Mouse (Mus musculus) ES-Bruce4 (cell line): ENCODE results near the gene Rpusd3. TPM values are rescaled to one million over a fixed set of nuclear protein-coding genes. Genes with fewer than 3 reads are reported as not detected.
A peak's percentile ranks its signal among the peaks of the same experiment; 100 is the strongest.

Experiments
- H3K27ac ChIP-seq: 2 replicates; pipeline ENCODE4 v1.5.1; 2012; ENCODE audit warnings: low read length, inconsistent platforms; ENCODE audit not compliant: insufficient read depth
- H3K27me3 ChIP-seq: 2 replicates; pipeline ENCODE4 v1.6.1; 2012; ENCODE audit warnings: mild to moderate bottlenecking, low read length, inconsistent platforms; ENCODE audit not compliant: control insufficient read depth, poor library complexity, insufficient read depth, severe bottlenecking
- H3K36me3 ChIP-seq: 2 replicates; pipeline ENCODE4 v1.6.1; 2012; ENCODE audit warnings: inconsistent platforms, mild to moderate bottlenecking, low read length, moderate library complexity; ENCODE audit not compliant: control insufficient read depth, poor library complexity, insufficient read depth, severe bottlenecking
- H3K4me1 ChIP-seq: one replicate; pipeline ENCODE4 v1.8.1; 2011; ENCODE audit warnings: low read length; ENCODE audit not compliant: control insufficient read depth, insufficient read depth
- H3K4me3 ChIP-seq: 2 replicates; pipeline ENCODE4 v1.5.1; 2011; ENCODE audit warnings: low read depth, mild to moderate bottlenecking, low read length
- H3K9ac ChIP-seq: 2 replicates; pipeline ENCODE4 v1.6.1; 2012; ENCODE audit warnings: low read depth, mild to moderate bottlenecking, inconsistent platforms; ENCODE audit not compliant: poor library complexity, severe bottlenecking
- H3K9me3 ChIP-seq: replicated peaks from 2 replicates; pipeline ENCODE4 v1.6.1; 2012; ENCODE audit warnings: mild to moderate bottlenecking, low read length, inconsistent platforms; ENCODE audit not compliant: control insufficient read depth, poor library complexity, insufficient read depth, severe bottlenecking
- CTCF ChIP-seq: IDR thresholded peaks from one replicate; pipeline ENCODE4 v1.8.1; 2011; ENCODE audit warnings: low read depth, low read length
- EP300 ChIP-seq: IDR thresholded peaks from 2 replicates; pipeline ENCODE4 v1.6.1; 2011; ENCODE audit warnings: low read depth, low read length; ENCODE audit not compliant: insufficient read depth
- POLR2A ChIP-seq: IDR thresholded peaks from one replicate; pipeline ENCODE4 v1.8.1; 2011; ENCODE audit warnings: low read length; ENCODE audit not compliant: insufficient read depth
- polyA plus RNA-seq: library from polyadenylated mRNA; stranded (reverse); fragments of >200 nt; gene quantifications from 2 replicates; pipeline ENCODE4 v1.2.4, GENCODE M21; 2011; ENCODE audit warnings: low read depth; ENCODE audit not compliant: missing spikeins, insufficient read depth, insufficient read length

Gene Rpusd3
- polyA plus RNA-seq: 13.8 and 32.6 TPM in 2 replicates

GRCm38 (mm10) chr6:113419199-113419587, at the start of gene Rpusd3:
Rpusd3 (minus strand) TSS chr6:113419340.
- H3K4me1 ChIP-seq: no peaks in the 10 kb centered on the region
- no peaks in the 10 kb centered on the region for H3K27me3 ChIP-seq
- H3K36me3 ChIP-seq: no peaks in the 10 kb centered on the region
- peak within 1 kb of the TSS; percentile 44 for H3K27ac ChIP-seq
- TF ChIP-seq POLR2A (peak; percentile 86), CTCF (no peak)
- peak within 1 kb of the TSS; percentile 83 for H3K4me3 ChIP-seq
- no peaks in the 10 kb centered on the region for H3K9me3 ChIP-seq
- peak within 1 kb of the TSS; percentile 71 for H3K9ac ChIP-seq

DNA sequence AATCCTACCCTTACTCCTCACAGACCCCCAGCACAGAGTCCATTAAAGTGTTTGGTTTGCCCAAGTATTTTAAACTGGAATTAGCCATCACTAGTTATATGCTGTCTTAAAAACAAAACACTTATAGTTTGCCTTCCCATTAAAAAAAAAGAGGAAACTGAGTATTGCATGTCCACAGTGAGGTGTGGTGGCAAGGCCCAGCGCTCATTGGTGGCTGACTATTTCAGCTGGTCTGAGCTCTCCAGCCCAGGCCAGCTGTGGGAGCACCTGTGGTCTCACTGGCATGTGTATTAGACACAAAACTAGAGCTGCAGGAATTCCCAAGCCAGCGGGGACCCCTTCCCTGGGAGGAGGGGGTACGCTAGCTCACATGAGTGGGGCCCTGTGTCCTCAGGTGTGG, 49.4 kb upstream of the Rpusd3 start:
- no peaks in the 10 kb centered on the region for H3K4me1 ChIP-seq
- H3K36me3 ChIP-seq: no peaks in the 10 kb centered on the region
- H3K27ac ChIP-seq: no peak overlapping the region
- TF ChIP-seq EP300 (no peak), CTCF (no peak), POLR2A (no peak)
- H3K4me3 ChIP-seq: no peak overlapping the region
- no peaks in the 10 kb centered on the region for H3K27me3 ChIP-seq
- H3K9ac ChIP-seq: no peak overlapping the region
- no peaks in the 10 kb centered on the region for H3K9me3 ChIP-seq

DNA sequence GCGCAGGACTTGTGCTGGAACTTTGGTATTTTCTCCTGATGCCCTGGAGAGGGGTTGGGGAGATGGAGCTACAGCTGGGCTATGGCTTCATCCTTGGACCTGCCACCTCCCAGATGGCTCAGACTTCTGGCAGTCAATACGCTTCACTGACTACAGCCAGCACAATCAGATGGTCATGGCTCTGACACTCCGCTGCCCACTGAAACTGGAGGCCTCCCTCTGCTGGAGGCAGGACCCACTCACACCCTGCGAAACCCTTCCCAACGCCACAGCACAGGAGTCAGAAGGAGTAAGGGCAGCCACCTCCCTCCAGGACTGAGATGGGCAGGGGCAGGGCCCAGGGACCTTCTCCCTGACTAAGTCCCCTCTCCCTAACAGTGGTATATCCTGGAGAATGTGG, 46.5 kb upstream of the Rpusd3 start:
- H3K9me3 ChIP-seq: no peaks in the 10 kb centered on the region
- H3K4me1 ChIP-seq: no peaks in the 10 kb centered on the region
- no peak overlapping the region for H3K4me3 ChIP-seq
- H3K27me3 ChIP-seq: no peaks in the 10 kb centered on the region
- no peaks in the 10 kb centered on the region for H3K36me3 ChIP-seq
- TF ChIP-seq CTCF (no peak), EP300 (no peak), POLR2A (no peak)
- no peak overlapping the region for H3K9ac ChIP-seq
- no peak overlapping the region for H3K27ac ChIP-seq

DNA sequence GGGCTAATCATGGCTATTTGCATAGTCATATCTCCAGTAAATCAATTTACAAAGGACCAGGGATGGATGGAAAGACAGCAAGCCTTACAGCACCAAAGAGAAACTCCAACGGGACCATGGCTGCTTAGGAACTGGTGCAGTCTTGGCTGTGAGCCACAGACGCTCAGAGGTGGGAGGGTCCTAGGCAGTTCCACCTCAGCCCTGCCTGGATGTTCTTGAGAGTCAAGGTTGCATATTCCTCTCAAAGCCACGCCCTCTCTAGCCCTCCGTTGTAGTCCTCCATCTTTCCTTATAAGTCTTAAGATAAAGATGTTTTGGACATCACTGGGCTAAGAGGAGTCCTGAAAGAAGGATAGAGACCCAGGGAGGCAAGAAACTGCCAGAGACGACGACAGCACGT, 44.9 kb upstream of the Rpusd3 start:
- no peaks in the 10 kb centered on the region for H3K4me1 ChIP-seq
- H3K27me3 ChIP-seq: no peaks in the 10 kb centered on the region
- H3K9me3 ChIP-seq: no peaks in the 10 kb centered on the region
- no peak for TF ChIP-seq POLR2A
- no peak for TF ChIP-seq EP300
- no peak for TF ChIP-seq CTCF
- no peak overlapping the region for H3K9ac ChIP-seq
- H3K36me3 ChIP-seq: no peaks in the 10 kb centered on the region
- no peak overlapping the region for H3K27ac ChIP-seq
- no peak overlapping the region for H3K4me3 ChIP-seq

DNA sequence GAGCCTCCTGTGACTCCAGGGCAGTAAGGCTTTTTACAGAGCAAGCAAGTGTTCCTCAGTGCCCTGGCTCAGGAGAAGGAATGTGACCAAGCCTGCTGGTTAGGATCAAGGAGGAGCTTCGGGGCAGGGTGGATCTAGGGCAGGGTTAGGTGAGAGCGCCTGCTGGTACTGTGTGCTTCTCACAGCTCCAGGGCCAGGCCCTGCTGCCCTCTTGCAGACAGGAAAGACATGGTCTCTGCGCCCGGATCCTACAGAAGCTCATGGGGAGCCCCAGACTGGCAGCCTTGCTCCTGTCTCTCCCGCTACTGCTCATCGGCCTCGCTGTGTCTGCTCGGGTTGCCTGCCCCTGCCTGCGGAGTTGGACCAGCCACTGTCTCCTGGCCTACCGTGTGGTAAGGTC, 39.5 kb upstream of the Rpusd3 start:
- TF ChIP-seq EP300 (0 out of 2 replicates have a peak, but pooled peaks have one; percentile 68), CTCF (no peak)
- no peaks in the 10 kb centered on the region for H3K9me3 ChIP-seq
- H3K36me3 ChIP-seq: no peaks in the 10 kb centered on the region
- H3K9ac ChIP-seq: no peak overlapping the region
- H3K27ac ChIP-seq: no peak overlapping the region
- H3K27me3 ChIP-seq: no peaks in the 10 kb centered on the region
- H3K4me1 ChIP-seq: no peaks in the 10 kb centered on the region
- H3K4me3 ChIP-seq: peak overlapping the region; percentile 10

DNA sequence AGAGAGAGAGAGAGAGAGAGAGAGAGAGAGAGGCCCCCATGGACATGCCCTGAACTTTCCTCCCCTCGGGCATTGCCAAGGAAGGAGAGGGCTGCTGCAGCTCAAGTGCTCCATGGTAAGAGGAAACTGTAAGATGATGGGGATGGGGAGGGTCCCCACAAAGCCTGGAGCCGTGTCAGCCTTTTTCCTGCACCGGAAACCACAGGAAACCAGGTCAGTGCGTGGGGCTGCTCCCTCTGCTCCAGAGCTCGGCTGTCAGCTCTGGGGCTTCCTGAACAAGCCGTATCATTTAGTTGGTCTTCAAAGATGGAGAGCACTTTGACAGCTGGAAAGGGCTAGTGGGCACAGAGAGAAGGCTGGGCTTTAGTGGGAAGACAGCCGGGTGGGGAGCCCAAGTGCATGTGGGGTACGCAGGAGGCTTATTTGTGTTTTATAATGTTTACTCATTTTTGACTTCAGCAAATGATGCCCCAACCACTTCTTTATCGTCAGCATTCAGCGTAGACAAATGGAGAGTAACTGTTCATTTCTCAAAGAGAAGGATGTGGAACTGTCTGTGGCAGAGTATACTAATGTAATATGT, 38.9 kb upstream of the Rpusd3 start, which contains the start of gene Il17re:
Il17re (plus strand) TSS at position 533 of the 583 bp plus-strand sequence.
- no peak within 1 kb of the TSS for H3K9ac ChIP-seq
- H3K4me1 ChIP-seq: no peaks in the 10 kb centered on the region
- TF ChIP-seq EP300: no peak
- no peak for TF ChIP-seq CTCF
- TF ChIP-seq POLR2A: no peak
- H3K36me3 ChIP-seq: no peaks in the 10 kb centered on the region
- peak within 1 kb of the TSS; percentile 10 for H3K4me3 ChIP-seq
- no peaks in the 10 kb centered on the region for H3K27me3 ChIP-seq
- no peak within 1 kb of the TSS for H3K27ac ChIP-seq
- no peaks in the 10 kb centered on the region for H3K9me3 ChIP-seq
